7 mouse cellular contexts compared by ENCODE assay signal in the genomic region with DNA sequence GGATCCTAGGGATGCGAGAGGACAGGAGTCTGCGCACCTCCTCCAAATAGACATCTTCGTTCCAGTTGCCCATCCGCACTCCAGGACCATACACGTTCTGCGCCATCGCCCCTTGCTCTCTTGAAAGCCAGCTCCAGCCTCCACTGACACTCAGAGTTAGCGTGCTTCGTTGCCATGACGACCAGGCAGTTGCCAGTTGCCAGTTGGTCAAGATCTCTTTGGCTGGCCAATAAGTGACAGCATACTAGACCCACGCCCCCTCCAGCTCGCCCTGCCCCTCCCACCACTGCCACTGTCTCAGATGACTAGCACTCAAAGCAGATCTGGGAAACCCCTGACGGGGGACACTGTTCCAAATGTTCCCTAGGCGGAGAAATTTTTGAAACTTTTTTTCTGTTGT. TPM values are rescaled to one million over a fixed set of nuclear protein-coding genes. Genes with fewer than 3 reads are reported as not detected.
DNase-seq lines count a peak whose midpoint lies in the region; ATAC-seq and TF ChIP-seq lines count a peak whose summit lies in the region.

A gene (minus strand): TSS at position 176 of the 400 bp plus-strand sequence.

- peak; percentile 25 for DNase-seq in right cerebral cortex, adult 18-20 months
- no peak for DNase-seq in right cerebral cortex, postnatal 25 days
- peak; percentile 83 for DNase-seq in embryo, embryonic 11.5 days (ENCODE audit: low read depth, low spot score)
- peak; percentile 94 for DNase-seq in hindbrain, postnatal 0 days (ENCODE audit: low spot score)
- DNase-seq in right cerebral cortex, postnatal 4 days = peak; percentile 68
- no peak for DNase-seq in B cell, adult 2 months

- H3K27ac ChIP-seq in hindbrain, postnatal 0 days = no peak within 1 kb of the TSS
- H3K27ac ChIP-seq in lung, embryonic 15.5 days = no peak within 1 kb of the TSS

- no peaks in the 10 kb centered on the region for H3K9me3 ChIP-seq in hindbrain, postnatal 0 days (ENCODE audit: low read length)
- no peaks in the 10 kb centered on the region for H3K9me3 ChIP-seq in lung, embryonic 15.5 days

- H3K9ac ChIP-seq in hindbrain, postnatal 0 days (replicated peaks; ENCODE audit: low read length) = 0 out of 2 replicates have a peak within 1 kb of the TSS, but pooled peaks have one; percentile 9
- no peak within 1 kb of the TSS for H3K9ac ChIP-seq in lung, embryonic 15.5 days

- no peaks in the 10 kb centered on the region for H3K4me1 ChIP-seq in hindbrain, postnatal 0 days (ENCODE audit: insufficient read depth, low read length)
- peaks cover 11% of the 10 kb centered on the region; the same call in 1 of the 2 replicates for H3K4me1 ChIP-seq in lung, embryonic 15.5 days

- peak within 1 kb of the TSS; percentile 17; the same call in 1 of the 2 replicates for H3K4me2 ChIP-seq in hindbrain, postnatal 0 days (ENCODE audit: low read depth, low read length)
- H3K4me2 ChIP-seq in lung, embryonic 15.5 days = peak within 1 kb of the TSS; percentile 40; the same call in 1 of the 2 replicates

- no peak for TF ChIP-seq CTCF in hindbrain, postnatal 0 days (IDR thresholded peaks at IDR 0.05; ENCODE audit: low read depth)

- H3K27me3 ChIP-seq in hindbrain, postnatal 0 days (ENCODE audit: insufficient read depth, low read length) = no peaks in the 10 kb centered on the region
- no peaks in the 10 kb centered on the region for H3K27me3 ChIP-seq in lung, embryonic 15.5 days

- no peaks in the 10 kb centered on the region for H3K36me3 ChIP-seq in hindbrain, postnatal 0 days (ENCODE audit: insufficient read depth, low read length)
- H3K36me3 ChIP-seq in lung, embryonic 15.5 days = no peaks in the 10 kb centered on the region

- ATAC-seq in hindbrain, postnatal 0 days = peak; percentile 96
- peak; percentile 94 for ATAC-seq in lung, embryonic 15.5 days (ENCODE audit: borderline replicate concordance, extremely low read depth, low FRiP score, low TSS enrichment)

- WGBS in hindbrain, postnatal 0 days = 8% methylated on average over 14 of the region's 14 CpGs
- 5% methylated on average over 14 of the region's 14 CpGs for WGBS in lung, embryonic 15.5 days

- H3K4me3 ChIP-seq in hindbrain, postnatal 0 days (ENCODE audit: low read length) = no peak within 1 kb of the TSS
- no peak within 1 kb of the TSS for H3K4me3 ChIP-seq in lung, embryonic 15.5 days

RNA-seq across cellular contexts. Expression of the gene that starts here (rescaled TPM):
- 1.2 and 2.5 TPM in 2 replicates for total RNA-seq in hindbrain, postnatal 0 days (2014; rRNA removed)
- 2.1 and 2.2 TPM in 2 replicates for polyA plus RNA-seq in hindbrain, postnatal 0 days (2015; fragmentation: Nextera tagmentation; extraction: Ambion mirVana)
- 3.1 and 3.2 TPM in 2 replicates for polyA plus RNA-seq in lung, embryonic 15.5 days (2015; fragmentation: Nextera tagmentation; extraction: Ambion mirVana)

Comparison
In these comparisons a context has a peak if more than half of its experiments do, and no peak if none do; other contexts are left out.
1. DNase-seq: peak in right cerebral cortex, adult 18-20 months (single experiment), embryo, embryonic 11.5 days (single experiment), hindbrain, postnatal 0 days (single experiment) and right cerebral cortex, postnatal 4 days (single experiment); none in right cerebral cortex, postnatal 25 days (single experiment) and B cell, adult 2 months (0 of 2).